Mouse (Mus musculus) E14TG2a.4 (cell line): ENCODE measurements around the gene Fosl1.
"Not testable (repeated sequence)": the region's sequence is repeated elsewhere in the genome, so short reads cannot be mapped to it uniquely, and the experiment has no call there.

Source experiments
- CTCF ChIP-seq: conservative IDR thresholded peaks from 2 replicates; pipeline ENCODE4 v1.5.1; 2014; ENCODE audit warnings: low read length
- NANOG ChIP-seq: IDR thresholded peaks from 2 replicates; pipeline ENCODE4 v1.6.1; 2014; ENCODE audit warnings: borderline replicate concordance, low read length, mixed read lengths
- POU5F1 ChIP-seq: IDR thresholded peaks from 2 replicates; pipeline ENCODE4 v1.6.1; 2014; ENCODE audit warnings: low read length, borderline replicate concordance

DNA sequence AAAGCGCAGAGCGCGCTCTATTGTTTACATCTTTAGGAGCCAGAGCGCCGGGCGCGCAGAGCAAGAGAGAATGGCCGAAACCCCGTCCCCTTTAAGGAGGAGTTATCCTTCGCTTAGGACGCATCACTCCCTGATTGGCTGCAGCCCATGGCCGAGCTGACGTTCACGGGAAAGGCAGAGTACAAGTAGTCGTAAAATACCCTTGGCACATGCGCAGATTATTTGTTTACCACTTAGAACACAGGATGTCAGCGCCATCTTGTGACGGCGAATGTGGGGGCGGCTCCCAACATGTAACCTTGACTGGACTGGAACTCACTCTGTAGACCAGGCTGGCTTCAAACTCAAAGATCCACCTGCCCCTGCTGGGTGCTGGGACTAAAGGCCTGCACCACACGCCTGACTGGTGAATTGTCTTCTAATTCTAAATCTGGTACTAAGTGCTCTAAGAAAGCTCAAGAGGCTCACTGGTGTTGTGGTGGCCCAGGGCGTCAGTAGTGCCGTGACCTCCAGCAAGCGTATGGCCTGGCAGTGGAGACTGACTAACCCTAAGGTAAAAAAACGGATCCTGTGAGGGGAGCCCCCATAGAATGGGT is 40.7 kb upstream of the Fosl1 start:
- not testable (repeated sequence) for TF ChIP-seq CTCF, POU5F1, NANOG
